Mouse (Mus musculus) thymus, postnatal 10 days (tissue): ENCODE data around the gene Mageb16.

Source experiments
- DNase-seq, 2 experiments: peaks; one replicate each; pipeline ENCODE4 v3.0.0; 2021; ENCODE audit warnings: low spot score in 2 of 2

Gene Mageb16

DNA sequence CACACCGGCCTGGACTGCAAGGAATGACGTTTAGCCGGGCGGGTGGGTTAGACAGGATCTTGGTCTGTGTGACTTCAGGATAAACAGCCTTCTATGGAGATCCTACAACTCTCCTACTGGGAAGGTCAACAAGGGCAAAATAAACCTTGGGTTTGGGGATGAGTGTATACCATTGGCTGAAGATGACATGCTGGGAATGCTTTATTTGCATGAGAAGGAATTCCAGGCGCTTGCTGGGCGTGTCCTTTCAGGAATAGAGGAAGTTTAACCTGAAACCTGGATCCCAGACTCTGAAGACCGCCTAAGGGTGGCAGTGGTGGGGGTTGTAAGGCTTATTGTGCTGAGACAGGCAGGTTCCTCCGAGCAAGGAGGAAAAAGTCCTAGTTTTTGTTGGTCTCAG lies at the start of gene Mageb16:
Gene Mageb16 (minus strand): TSS at position 25 of the 400 bp plus-strand sequence.
- no peak for DNase-seq

- DNase-seq, result no peak
Measured at GRCm38 (mm10) chrX:79651091-79651490, 20.1 kb downstream of the Mageb16 start.

DNA sequence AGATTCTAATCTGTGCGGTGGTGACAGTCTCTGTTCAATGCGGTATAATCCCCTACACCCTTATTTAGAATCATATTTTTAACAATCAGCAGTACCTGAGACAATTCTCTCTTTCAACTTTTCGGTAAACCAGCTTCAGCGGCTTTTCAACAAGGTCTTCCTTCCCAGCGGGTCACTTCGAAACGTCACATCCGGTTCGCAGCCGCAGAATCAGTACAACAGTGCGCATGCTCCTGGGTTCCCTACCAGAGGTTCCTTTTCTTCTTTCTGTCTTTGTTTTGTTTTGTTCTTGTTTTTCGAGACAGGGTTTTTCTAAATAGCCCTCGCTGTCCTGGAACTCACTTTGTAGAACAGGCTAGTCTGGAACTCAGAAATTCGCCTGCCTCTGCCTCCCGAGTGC lies 35.8 kb downstream of the Mageb16 start:
- DNase-seq, result no peak

DNA sequence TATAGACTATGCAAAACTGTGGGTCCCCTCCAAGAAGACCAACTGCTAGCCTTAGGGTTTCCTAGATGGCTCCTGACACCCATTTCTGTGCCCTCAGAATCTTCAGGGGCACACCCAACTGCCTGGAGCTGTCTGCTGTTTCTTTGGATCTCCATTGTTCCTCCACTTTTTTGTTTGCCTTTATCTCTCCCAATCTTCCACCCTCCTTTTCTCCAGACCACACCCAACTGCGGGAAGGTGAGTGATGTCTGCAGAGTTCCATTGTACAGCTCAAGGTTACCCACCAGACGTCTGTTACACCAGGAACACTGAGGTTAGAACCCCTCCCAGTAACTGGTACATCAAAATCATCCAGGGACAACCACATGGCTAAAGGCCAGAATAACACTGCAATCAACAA lies 64.8 kb downstream of the Mageb16 start:
- no peak for DNase-seq
